Mouse (Mus musculus) embryonic facial prominence, embryonic 12.5 days (tissue): ENCODE results near the gene Cdk10. TPM values are rescaled to one million over a fixed set of nuclear protein-coding genes. Genes with fewer than 3 reads are reported as not detected.

Experiments
- ATAC-seq: fragments of 200-750 bp; cut with Nextera tagmentation; 2 replicates; pipeline ENCODE4 v1.8.0; 2017; ENCODE audit not compliant: insufficient number of reproducible peaks, insufficient read depth, low FRiP score, low TSS enrichment
- H3K27ac ChIP-seq: fragments of 300-500 bp; sonication (generic); 2 replicates; pipeline ENCODE4 v1.5.1; 2016; ENCODE audit warnings: mild to moderate bottlenecking
- H3K27me3 ChIP-seq: fragments of 300-500 bp; sonication (generic); 2 replicates; pipeline ENCODE4 v1.6.1; 2016; ENCODE audit warnings: mild to moderate bottlenecking, moderate library complexity
- H3K36me3 ChIP-seq: fragments of 300-500 bp; sonication (generic); 2 replicates; pipeline ENCODE4 v1.6.1; 2016; ENCODE audit warnings: mild to moderate bottlenecking
- H3K4me1 ChIP-seq: fragments of 300-500 bp; sonication (generic); 2 replicates; pipeline ENCODE4 v1.6.1; 2016
- H3K4me2 ChIP-seq: fragments of 300-500 bp; sonication (generic); replicated peaks from 2 replicates; pipeline ENCODE4 v1.6.1; 2016; ENCODE audit warnings: mild to moderate bottlenecking, moderate library complexity
- H3K4me3 ChIP-seq: fragments of 300-500 bp; sonication (generic); 2 replicates; pipeline ENCODE4 v1.5.1; 2016; ENCODE audit warnings: mild to moderate bottlenecking
- H3K9ac ChIP-seq: fragments of 300-500 bp; sonication (generic); 2 replicates; pipeline ENCODE4 v1.6.1; 2016; ENCODE audit warnings: mild to moderate bottlenecking, moderate library complexity
- H3K9me3 ChIP-seq: fragments of 300-500 bp; sonication (generic); 2 replicates; pipeline ENCODE4 v1.6.1; 2016; ENCODE audit warnings: mild to moderate bottlenecking, moderate library complexity
- WGBS: fragments of 180-500 bp; shearing (Covaris S2); methylation state at CpG from one replicate; pipeline ENCODE4 v1.1.7; 2016; 5-methylcytosine and 5-hydroxymethylcytosine counted together
- polyA plus RNA-seq: library from polyadenylated mRNA; unstranded; fragments of >200 nt; fragmentation: Nextera tagmentation; extraction: Ambion mirVana; gene quantifications from 2 replicates; pipeline ENCODE4 v1.2.1, GENCODE M21; 2016

The Cdk10 gene
- polyA plus RNA-seq, 1 experiment from 2014 or later = 38.5 TPM

DNA sequence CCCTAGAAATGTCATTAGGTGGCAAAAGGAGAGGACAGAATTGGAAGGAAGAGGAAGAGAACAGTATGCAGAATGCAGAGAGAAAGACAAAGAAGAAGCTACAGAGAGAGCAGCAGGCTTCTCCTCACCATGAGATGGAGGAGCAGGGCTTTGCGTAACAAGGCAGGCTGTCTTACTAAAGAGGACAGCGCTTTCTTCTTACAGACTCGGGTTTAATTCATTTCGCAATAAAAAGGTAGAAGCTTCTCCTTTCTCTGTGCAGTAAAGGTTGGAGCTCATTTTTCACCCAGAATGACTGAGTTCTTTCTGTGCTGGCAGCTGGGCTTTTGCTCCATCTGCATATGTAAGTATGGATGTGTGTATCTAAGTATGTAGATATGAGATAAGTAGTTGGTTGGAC, 55.2 kb downstream of the Cdk10 start:
- no peaks in the 10 kb centered on the region for H3K9me3 ChIP-seq
- H3K36me3 ChIP-seq = peaks cover 41% of the 10 kb centered on the region
- ATAC-seq = no peak
- 94% methylated on average over 4 of the region's 4 CpGs for WGBS
- no peaks in the 10 kb centered on the region for H3K4me1 ChIP-seq
- H3K9ac ChIP-seq = no peak overlapping the region
- H3K27me3 ChIP-seq = no peaks in the 10 kb centered on the region
- no peak overlapping the region for H3K27ac ChIP-seq
- no peak overlapping the region for H3K4me2 ChIP-seq
- H3K4me3 ChIP-seq = no peak overlapping the region

DNA sequence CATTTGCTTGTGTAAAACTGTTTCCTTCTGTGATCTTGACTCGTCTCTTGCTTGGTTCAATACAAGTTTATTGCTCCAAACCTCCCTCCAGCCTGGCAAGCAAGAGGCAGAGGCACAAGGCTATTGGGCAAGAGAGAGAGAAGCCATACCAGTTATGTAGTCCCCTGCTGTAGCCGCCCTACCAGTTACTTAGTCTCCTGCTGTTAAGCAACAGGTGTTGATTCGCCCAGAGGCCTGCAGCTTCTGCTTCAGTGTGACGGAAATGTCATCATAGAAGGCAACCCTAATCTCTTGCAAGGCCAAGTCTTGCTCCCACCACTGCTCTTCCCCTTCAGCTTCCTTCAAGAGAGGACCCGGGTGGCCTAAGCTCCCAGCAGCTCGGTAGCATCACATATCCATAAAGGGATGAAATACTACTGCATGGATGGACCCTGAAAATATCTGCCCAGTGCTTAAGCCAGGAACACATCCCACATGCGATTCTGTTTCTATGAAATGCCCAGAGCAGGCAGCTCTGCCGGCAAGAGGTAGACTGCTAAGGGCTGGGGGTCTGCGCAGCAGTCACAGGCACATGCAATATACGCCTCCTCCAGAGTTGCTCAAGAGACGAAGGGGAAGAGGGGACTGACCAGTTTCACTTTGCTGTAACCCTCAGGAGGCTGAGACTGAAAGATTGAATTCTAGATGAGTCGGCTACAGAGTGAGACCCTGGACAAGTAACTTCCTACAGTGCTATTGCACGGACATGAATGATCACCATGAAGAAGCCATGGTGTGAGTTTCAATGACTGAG, 55.9 kb downstream of the Cdk10 start:
- H3K4me2 ChIP-seq = no peak overlapping the region
- WGBS = 85% methylated on average over 13 of the region's 13 CpGs
- H3K9ac ChIP-seq = no peak overlapping the region
- no peak overlapping the region for H3K4me3 ChIP-seq
- H3K36me3 ChIP-seq = peaks cover 36% of the 10 kb centered on the region
- H3K4me1 ChIP-seq = no peaks in the 10 kb centered on the region
- ATAC-seq = no peak
- H3K9me3 ChIP-seq = no peaks in the 10 kb centered on the region
- H3K27me3 ChIP-seq = no peaks in the 10 kb centered on the region
- H3K27ac ChIP-seq = no peak overlapping the region

Other genes starting within 250 kb of the Cdk10 start
- 73.1 and 102 TPM in 2 replicates for gene Ankrd11, start 182.6 kb upstream of the Cdk10 start, polyA plus RNA-seq
- 55.5 and 58.2 TPM in 2 replicates for gene Spg7, start 161.9 kb upstream of the Cdk10 start, polyA plus RNA-seq
- gene Rpl13, start 122.5 kb upstream of the Cdk10 start, polyA plus RNA-seq = 1,455 and 1,462 TPM in 2 replicates
- 0.59 and 1.4 TPM in 2 replicates for gene Cpne7, start 107.5 kb upstream of the Cdk10 start, polyA plus RNA-seq
- gene Sult5a1, start 66.5 kb upstream of the Cdk10 start, polyA plus RNA-seq = 19.2 and 24.1 TPM in 2 replicates
- gene Dpep1, start 38.6 kb upstream of the Cdk10 start, polyA plus RNA-seq = 1.6 and 2.3 TPM in 2 replicates
- 142 and 152 TPM in 2 replicates for gene Chmp1a, start 12.1 kb upstream of the Cdk10 start, polyA plus RNA-seq
- gene Spata33, start 12.0 kb upstream of the Cdk10 start, polyA plus RNA-seq = 5.9 and 7.0 TPM in 2 replicates
- gene Spata2l, start 11.4 kb downstream of the Cdk10 start, polyA plus RNA-seq = 2.9 and 3.3 TPM in 2 replicates
- 34.3 and 36.6 TPM in 2 replicates for gene Zfp276, start 29.4 kb downstream of the Cdk10 start, polyA plus RNA-seq
- gene Vps9d1, start 29.5 kb downstream of the Cdk10 start, polyA plus RNA-seq = 35.1 and 37.2 TPM in 2 replicates
- gene Fanca, start 93.7 kb downstream of the Cdk10 start, polyA plus RNA-seq = 31.9 and 34.0 TPM in 2 replicates
- gene Spire2, start 107.9 kb downstream of the Cdk10 start, polyA plus RNA-seq = 5.1 and 6.3 TPM in 2 replicates
- gene Tcf25, start 148.9 kb downstream of the Cdk10 start, polyA plus RNA-seq = 172 and 186 TPM in 2 replicates
- 0.15 and 0.17 TPM in 2 replicates for gene Mc1r, start 182.3 kb downstream of the Cdk10 start, polyA plus RNA-seq
- 147 and 201 TPM in 2 replicates for gene Tubb3, start 186.6 kb downstream of the Cdk10 start, polyA plus RNA-seq
- 42.2 and 42.7 TPM in 2 replicates for gene Def8, start 198.7 kb downstream of the Cdk10 start, polyA plus RNA-seq